Mouse (Mus musculus) ES-Bruce4 (cell line): Measurements from ENCODE around the gene Fbxo17.

Experiments
- CTCF ChIP-seq: IDR thresholded peaks from one replicate; pipeline ENCODE4 v1.8.1; 2011; ENCODE audit warnings: low read depth, low read length
- EP300 ChIP-seq: IDR thresholded peaks from 2 replicates; pipeline ENCODE4 v1.6.1; 2011; ENCODE audit warnings: low read depth, low read length; ENCODE audit not compliant: insufficient read depth
- POLR2A ChIP-seq: IDR thresholded peaks from one replicate; pipeline ENCODE4 v1.8.1; 2011; ENCODE audit warnings: low read length; ENCODE audit not compliant: insufficient read depth

DNA sequence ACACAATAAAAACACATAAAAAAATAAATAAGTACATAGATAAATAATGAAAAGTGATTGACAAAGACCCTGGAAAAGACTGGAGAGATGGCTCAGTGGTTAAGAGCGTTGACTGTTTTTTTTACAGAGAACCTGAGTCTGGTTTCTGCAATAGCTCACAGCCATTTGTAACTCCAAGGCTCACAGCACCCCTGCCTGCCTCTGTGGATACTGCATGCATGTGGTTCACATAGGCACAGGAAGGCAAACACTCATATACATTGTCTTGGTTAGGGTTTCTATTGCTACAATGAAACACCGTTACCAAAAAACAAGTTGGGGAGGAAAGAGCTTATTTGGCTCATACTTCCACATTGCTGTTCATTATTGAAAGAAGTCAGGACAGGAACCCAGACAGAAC lies 1.0 kb upstream of the Fbxo17 start:
- TF ChIP-seq CTCF (no peak), POLR2A (no peak), EP300 (no peak)
